Mouse (Mus musculus) CH12.LX (cell line): ENCODE measurements around the gene Taf12. TPM values are rescaled to one million over a fixed set of nuclear protein-coding genes. Genes with fewer than 3 reads are reported as not detected.
A peak's percentile ranks its signal among the peaks of the same experiment; 100 is the strongest.

Source experiments
- DNase-seq: peaks from one replicate; pipeline ENCODE4 v3.0.0-alpha.2; 2013; ENCODE audit errors: extremely low read depth
- H3K27ac ChIP-seq: 2 replicates; pipeline ENCODE4 v1.5.1; 2012; ENCODE audit warnings: low read depth, mild to moderate bottlenecking, control low read depth, moderate library complexity; ENCODE audit not compliant: insufficient read depth
- H3K27me3 ChIP-seq: replicated peaks from 2 replicates; pipeline ENCODE3; 2012; ENCODE audit warnings: inconsistent platforms
- H3K36me3 ChIP-seq, 2 experiments: replicated peaks in 1 of 2; 2 replicates each; pipeline versions ENCODE3 to v1.6.1; 2012; ENCODE audit warnings: inconsistent platforms in 1 of 2, low read length in 1 of 2, mild to moderate bottlenecking in 1 of 2, mixed read lengths in 1 of 2, moderate library complexity in 1 of 2; ENCODE audit not compliant: control insufficient read depth in 1 of 2, insufficient read depth in 1 of 2
- H3K4me1 ChIP-seq, 2 experiments: 2 replicates each; pipeline ENCODE4 v1.6.1; 2012; ENCODE audit warnings: inconsistent platforms in 1 of 2, moderate library complexity in 1 of 2; ENCODE audit not compliant: insufficient read depth in 2 of 2, control insufficient read depth in 1 of 2
- H3K4me2 ChIP-seq: 2 replicates; pipeline ENCODE4 v1.6.1; 2012; ENCODE audit warnings: low read depth, mild to moderate bottlenecking, control low read depth; ENCODE audit not compliant: poor library complexity, insufficient read depth, severe bottlenecking
- H3K4me3 ChIP-seq, 3 experiments: fragments of 150-350 bp in 1 of 3; sonication (generic) in 1 of 3; replicated peaks in 1 of 3; 2 replicates each; pipeline versions ENCODE3 to v1.5.1; 2011 to 2012; ENCODE audit warnings: low read depth in 2 of 3, low read length in 2 of 3, mild to moderate bottlenecking in 2 of 3, moderate library complexity in 2 of 3, control low read depth in 1 of 3, improper control_type of control experiment in 1 of 3, inconsistent platforms in 1 of 3, mixed read lengths in 1 of 3; ENCODE audit not compliant: poor library complexity in 1 of 3
- H3K79me2 ChIP-seq: replicated peaks from 2 replicates; pipeline ENCODE4 v1.6.1; 2012; ENCODE audit warnings: mild to moderate bottlenecking, moderate library complexity; ENCODE audit not compliant: control insufficient read depth, poor library complexity, insufficient read depth, severe bottlenecking; ENCODE audit errors: extremely low read depth
- H3K9ac ChIP-seq: 2 replicates; pipeline ENCODE4 v1.6.1; 2012; ENCODE audit warnings: low read depth, mild to moderate bottlenecking, control low read depth, moderate library complexity; ENCODE audit not compliant: insufficient read depth
- H3K9me3 ChIP-seq: replicated peaks from 2 replicates; pipeline ENCODE3; 2012; ENCODE audit warnings: low read length, inconsistent platforms, mixed read lengths
- CHD1 ChIP-seq: IDR thresholded peaks from 2 replicates; pipeline ENCODE4 v1.6.1; 2012; ENCODE audit warnings: low read depth, low read length, improper control_type of control experiment, inconsistent platforms
- CTCF ChIP-seq, 2 experiments: IDR thresholded peaks in 1 of 2; conservative IDR thresholded peaks in 1 of 2; 2 replicates each; pipeline ENCODE4 v1.5.1; 2011 to 2012; ENCODE audit warnings: low read depth in 2 of 2, low read length in 2 of 2, improper control_type of control experiment in 1 of 2, inconsistent platforms in 1 of 2, mild to moderate bottlenecking in 1 of 2, moderate library complexity in 1 of 2
- E2F4 ChIP-seq: IDR thresholded peaks from 2 replicates; pipeline ENCODE4 v1.6.1; 2011; ENCODE audit warnings: low read depth, low read length, improper control_type of control experiment; ENCODE audit not compliant: insufficient replicate concordance
- ELF1 ChIP-seq: IDR thresholded peaks from 2 replicates; pipeline ENCODE4 v1.6.1; 2014; ENCODE audit warnings: low read depth, mild to moderate bottlenecking, inconsistent platforms, low read length, improper control_type of control experiment
- EP300 ChIP-seq: IDR thresholded peaks from 2 replicates; pipeline ENCODE4 v1.6.1; 2011; ENCODE audit warnings: low read length, improper control_type of control experiment
- ETS1 ChIP-seq: conservative IDR thresholded peaks from 2 replicates; pipeline ENCODE4 v1.6.1; 2012; ENCODE audit warnings: low read depth, mild to moderate bottlenecking, inconsistent platforms, low read length, improper control_type of control experiment, moderate library complexity
- GABPA ChIP-seq: IDR thresholded peaks from 2 replicates; pipeline ENCODE4 v1.6.1; 2012; ENCODE audit warnings: low read depth, low read length, improper control_type of control experiment, inconsistent platforms; ENCODE audit not compliant: insufficient replicate concordance
- IRF4 ChIP-seq: IDR thresholded peaks from 2 replicates; pipeline ENCODE4 v1.6.1; 2014; ENCODE audit warnings: low read depth, mild to moderate bottlenecking, inconsistent platforms, low read length, improper control_type of control experiment
- JUN ChIP-seq: IDR thresholded peaks from 2 replicates; pipeline ENCODE4 v1.6.1; 2011; ENCODE audit warnings: low read depth, mild to moderate bottlenecking, low read length, improper control_type of control experiment, moderate library complexity; ENCODE audit not compliant: insufficient read depth
- JUND ChIP-seq: conservative IDR thresholded peaks from 2 replicates; pipeline ENCODE4 v1.6.1; 2011; ENCODE audit warnings: low read depth, low read length, improper control_type of control experiment
- KAT2A ChIP-seq: IDR thresholded peaks from 2 replicates; pipeline ENCODE4 v1.6.1; 2012; ENCODE audit warnings: low read length, improper control_type of control experiment, inconsistent platforms; ENCODE audit not compliant: insufficient replicate concordance
- MAFK ChIP-seq: IDR thresholded peaks from 2 replicates; pipeline ENCODE4 v1.6.1; 2011; ENCODE audit warnings: low read length, improper control_type of control experiment; ENCODE audit not compliant: insufficient replicate concordance
- MAX ChIP-seq: IDR thresholded peaks from 2 replicates; pipeline ENCODE4 v1.6.1; 2011; ENCODE audit warnings: low read length, improper control_type of control experiment
- MAZ ChIP-seq: IDR thresholded peaks from 2 replicates; pipeline ENCODE4 v1.6.1; 2012; ENCODE audit warnings: low read depth, mild to moderate bottlenecking, inconsistent platforms, low read length, improper control_type of control experiment, moderate library complexity
- MEF2A ChIP-seq: IDR thresholded peaks from 2 replicates; pipeline ENCODE4 v1.6.1; 2014; ENCODE audit warnings: low read depth, mild to moderate bottlenecking, inconsistent platforms, low read length, improper control_type of control experiment, borderline replicate concordance
- MXI1 ChIP-seq: IDR thresholded peaks from 2 replicates; pipeline ENCODE4 v1.6.1; 2011; ENCODE audit warnings: mild to moderate bottlenecking, low read depth, low read length, improper control_type of control experiment
- MYC ChIP-seq: IDR thresholded peaks from 2 replicates; pipeline ENCODE4 v1.6.1; 2011; ENCODE audit warnings: low read depth, mild to moderate bottlenecking, improper control_type of control experiment, low read length
- NELFE ChIP-seq: IDR thresholded peaks from 2 replicates; pipeline ENCODE4 v1.6.1; 2011; ENCODE audit warnings: low read depth, low read length, improper control_type of control experiment
- NRF1 ChIP-seq: IDR thresholded peaks from 2 replicates; pipeline ENCODE4 v1.6.1; 2014; ENCODE audit warnings: low read depth, mild to moderate bottlenecking, inconsistent platforms, low read length, improper control_type of control experiment, moderate library complexity
- PAX5 ChIP-seq: IDR thresholded peaks from 2 replicates; pipeline ENCODE4 v1.6.1; 2012; ENCODE audit warnings: low read length, inconsistent platforms, mixed read lengths
- POLR2A ChIP-seq: IDR thresholded peaks from 2 replicates; pipeline ENCODE4 v1.6.1; 2011; ENCODE audit warnings: low read depth, mild to moderate bottlenecking, improper control_type of control experiment, low read length
- POLR2AphosphoS2 ChIP-seq: IDR thresholded peaks from 2 replicates; pipeline ENCODE4 v1.6.1; 2011; ENCODE audit warnings: low read depth, low read length, improper control_type of control experiment
- RCOR1 ChIP-seq: conservative IDR thresholded peaks from 2 replicates; pipeline ENCODE4 v1.6.1; 2012; ENCODE audit warnings: low read depth, mild to moderate bottlenecking, inconsistent platforms, low read length, improper control_type of control experiment
- SIN3A ChIP-seq: IDR thresholded peaks from 2 replicates; pipeline ENCODE4 v1.6.1; 2012; ENCODE audit warnings: low read length, improper control_type of control experiment, inconsistent platforms
- SMC3 ChIP-seq: IDR thresholded peaks from 2 replicates; pipeline ENCODE4 v1.6.1; 2011; ENCODE audit warnings: low read depth, low read length, improper control_type of control experiment
- TBP ChIP-seq: conservative IDR thresholded peaks from 2 replicates; pipeline ENCODE4 v1.6.1; 2011; ENCODE audit warnings: low read depth, low read length, improper control_type of control experiment
- TCF12 ChIP-seq: IDR thresholded peaks from 2 replicates; pipeline ENCODE4 v1.6.1; 2014; ENCODE audit warnings: low read depth, mild to moderate bottlenecking, inconsistent platforms, low read length, improper control_type of control experiment
- UBTF ChIP-seq: IDR thresholded peaks from 2 replicates; pipeline ENCODE4 v1.6.1; 2012; ENCODE audit warnings: low read depth, mild to moderate bottlenecking, inconsistent platforms, low read length, improper control_type of control experiment, moderate library complexity
- USF1 ChIP-seq: IDR thresholded peaks from 2 replicates; pipeline ENCODE4 v1.6.1; 2014; ENCODE audit warnings: low read depth, mild to moderate bottlenecking, inconsistent platforms, low read length, improper control_type of control experiment
- ZC3H11A ChIP-seq: IDR thresholded peaks from 2 replicates; pipeline ENCODE4 v1.6.1; 2012; ENCODE audit warnings: low read depth, mild to moderate bottlenecking, inconsistent platforms, low read length, improper control_type of control experiment
- ZKSCAN1 ChIP-seq: IDR thresholded peaks from 2 replicates; pipeline ENCODE4 v1.6.1; 2012; ENCODE audit warnings: low read depth, inconsistent platforms, low read length, improper control_type of control experiment, borderline replicate concordance
- ZNF384 ChIP-seq: IDR thresholded peaks from 2 replicates; pipeline ENCODE4 v1.6.1; 2012; ENCODE audit warnings: low read depth, low read length, improper control_type of control experiment, inconsistent platforms
- dilution Hi-C: fragments of 300-500 bp; cut with MboI; formaldehyde crosslinking; loops from 2 replicates; pipeline ENCODE4 v1.14.3; 2020; ENCODE audit warnings: low sequenced_read_pairs; ENCODE audit not compliant: extremely low pct_unique_long_range_greater_than_20kb, extremely low pct_ligation_motif_present
- in situ Hi-C: fragments of 300-500 bp; cut with MboI; formaldehyde crosslinking; loops from 3 replicates; pipeline ENCODE4 v1.14.3; 2019; ENCODE audit warnings: low sequenced_read_pairs, low pct_ligation_motif_present, low pct_unique_long_range_greater_than_20kb, mixed read lengths
- polyA plus RNA-seq: library from polyadenylated mRNA; unstranded; fragments of >175 nt; gene quantifications from 2 replicates; pipeline ENCODE4 v1.2.1, GENCODE M21; 2012; ENCODE audit warnings: low read depth; ENCODE audit not compliant: insufficient read length
- total RNA-seq, 2 experiments: library from RNA; depleted of rRNA; stranded (reverse); fragments of 300-350 nt in 1 of 2; fragments of >200 nt in 1 of 2; gene quantifications; 2 replicates each; pipeline ENCODE4 v1.2.3; 2012 to 2014

Gene Taf12
- total and polyA plus RNA-seq, 3 experiments = 29.8 to 74.7 (median 47.8) TPM

- Histone ChIP-seq H3K4me1 (peaks cover 0 to 8% of the 10 kb centered on the region in 2 experiments; a peak in 1 of 4 replicates), H3K4me2 (peak overlapping the region; percentile 71), H3K36me3 (peaks cover 32 to 45% of the 10 kb centered on the region in 2 experiments), H3K4me3 (peak overlapping the region; percentile 91 to 97 (median 94)), H3K27me3 (no peaks in the 10 kb centered on the region), H3K9me3 (no peaks in the 10 kb centered on the region), H3K9ac (peak overlapping the region; percentile 98), H3K27ac (peak overlapping the region; percentile 93; the same call in 1 of the 2 replicates), H3K79me2 (peaks cover 16% of the 10 kb centered on the region)
- DNase-seq = no peak
- in situ Hi-C loops (loop anchor here (25.0 kb wide), 1 partner anchor 203 kb away; the partner anchor contains the start of gene Sesn2), dilution Hi-C loops (no loop called here)
- TF ChIP-seq NELFE = 0 out of 2 replicates have a peak, but pooled peaks have one; percentile 24
- TF ChIP-seq E2F4 = no peak
- TF ChIP-seq ZC3H11A = no peak
- TF ChIP-seq KAT2A = no peak
- no peak for TF ChIP-seq GABPA
- TF ChIP-seq CHD1 = 0 out of 2 replicates have a peak, but pooled peaks have one; percentile 30
- no peak for TF ChIP-seq NRF1
- no peak for TF ChIP-seq MEF2A
- TF ChIP-seq SIN3A = no peak
- peak; percentile 52 for TF ChIP-seq POLR2AphosphoS2
- TF ChIP-seq USF1 = no peak
- no peak for TF ChIP-seq IRF4
- no peak for TF ChIP-seq CTCF (conservative IDR thresholded peaks at IDR 0.05 in 1 of 2, IDR thresholded peaks at IDR 0.05 in 1 of 2; ENCODE audit: low read depth in 2 of 2, low read length in 2 of 2)
- no peak for TF ChIP-seq JUND
- TF ChIP-seq MXI1 = no peak
- TF ChIP-seq ZNF384 = no peak
- TF ChIP-seq MAFK = no peak
- no peak for TF ChIP-seq POLR2A
- no peak for TF ChIP-seq MAX
- TF ChIP-seq RCOR1 = peak; percentile 45; the same call in 1 of the 2 replicates
- TF ChIP-seq ETS1 = no peak
- no peak for TF ChIP-seq ELF1
- TF ChIP-seq JUN = no peak
- no peak for TF ChIP-seq EP300
- TF ChIP-seq ZKSCAN1 = no peak
- no peak for TF ChIP-seq MAZ
- no peak for TF ChIP-seq UBTF
- TF ChIP-seq TBP = no peak
- TF ChIP-seq MYC = peak; percentile 50
- no peak for TF ChIP-seq SMC3
- no peak for TF ChIP-seq TCF12
- no peak for TF ChIP-seq PAX5
These were observed 35.1 kb downstream of the Taf12 start for GRCm38 (mm10) chr4:132309140-132309848.
